Mouse (Mus musculus) liver, embryonic 11.5 days (tissue): ENCODE data around the gene Pate2. TPM values are rescaled to one million over a fixed set of nuclear protein-coding genes. Genes with fewer than 3 reads are reported as not detected.

ENCODE experiments used
- ATAC-seq: fragments of 200-750 bp; cut with Nextera tagmentation; replicated peaks from 2 replicates; pipeline ENCODE4 v1.8.0; 2017; ENCODE audit warnings: moderate number of reproducible peaks, mild to moderate bottlenecking, moderate TSS enrichment, moderate library complexity; ENCODE audit not compliant: low FRiP score
- DNase-seq: peaks from one replicate; pipeline ENCODE4 v3.0.0-alpha.2; 2017; ENCODE audit warnings: low spot score
- H3K27ac ChIP-seq: fragments of 300-500 bp; sonication (generic); 2 replicates; pipeline ENCODE4 v1.5.1; 2014; ENCODE audit warnings: mild to moderate bottlenecking, low read depth, low read length, control low read depth
- H3K27me3 ChIP-seq: fragments of 300-500 bp; sonication (generic); replicated peaks from 2 replicates; pipeline ENCODE4 v1.6.1; 2014; ENCODE audit warnings: low read length, mixed read lengths; ENCODE audit not compliant: control insufficient read depth, insufficient read depth
- H3K36me3 ChIP-seq: fragments of 300-500 bp; sonication (generic); 2 replicates; pipeline ENCODE4 v1.6.1; 2014; ENCODE audit warnings: mild to moderate bottlenecking, low read length, moderate library complexity, mixed read lengths; ENCODE audit not compliant: control insufficient read depth, insufficient read depth
- H3K4me1 ChIP-seq: fragments of 300-500 bp; sonication (generic); replicated peaks from 2 replicates; pipeline ENCODE4 v1.6.1; 2014; ENCODE audit warnings: low read length, mixed read lengths; ENCODE audit not compliant: control insufficient read depth, insufficient read depth
- H3K4me2 ChIP-seq: fragments of 300-500 bp; sonication (generic); 2 replicates; pipeline ENCODE4 v1.6.1; 2014; ENCODE audit warnings: mild to moderate bottlenecking, control low read depth, moderate library complexity
- H3K4me3 ChIP-seq: fragments of 300-500 bp; sonication (generic); 2 replicates; pipeline ENCODE4 v1.5.1; 2014; ENCODE audit warnings: low read depth, low read length, control low read depth
- H3K9ac ChIP-seq: fragments of 300-500 bp; sonication (generic); 2 replicates; pipeline ENCODE4 v1.6.1; 2014; ENCODE audit warnings: low read depth, low read length, control low read depth
- H3K9me3 ChIP-seq: fragments of 300-500 bp; sonication (generic); 2 replicates; pipeline ENCODE4 v1.6.1; 2016; ENCODE audit warnings: low read length, inconsistent platforms, mixed read lengths; ENCODE audit not compliant: control insufficient read depth
- WGBS: fragments of 180-500 bp; shearing (Covaris S2); extraction: QIAGEN DNeasy Blood & Tissue Kit; methylation state at CpG from one replicate; pipeline ENCODE4 v1.1.7; 2014; 5-methylcytosine and 5-hydroxymethylcytosine counted together
- polyA plus RNA-seq: library from polyadenylated mRNA; unstranded; fragments of >200 nt; fragmentation: Nextera tagmentation; extraction: Ambion mirVana; gene quantifications from 2 replicates; pipeline ENCODE4 v1.2.1, GENCODE M21; 2014

Pate2 gene
- polyA plus RNA-seq, 1 experiment from 2014 or later = 0.16 TPM

DNA sequence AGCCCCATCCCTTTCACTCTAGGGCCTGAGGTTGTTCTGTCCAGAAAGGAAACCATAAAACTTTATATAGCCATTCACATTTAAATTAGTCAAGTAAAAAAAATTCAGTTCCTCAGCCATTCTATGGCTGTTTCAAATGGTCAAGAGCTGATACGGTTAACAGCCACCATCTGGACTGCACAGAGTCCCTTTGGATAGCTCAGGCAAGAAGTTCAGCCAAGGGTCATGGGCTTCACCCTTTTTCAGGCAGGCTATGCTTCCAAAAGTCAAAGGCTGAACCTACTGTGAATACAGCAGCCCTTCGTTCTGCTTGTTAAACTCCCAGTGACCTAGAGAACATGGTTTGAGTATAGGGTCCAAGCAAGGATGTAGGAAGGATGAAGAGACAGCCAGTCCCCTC lies 25.4 kb upstream of the Pate2 start:
- no peak overlapping the region for H3K27ac ChIP-seq
- DNase-seq = no peak
- H3K4me3 ChIP-seq = no peak overlapping the region
- WGBS = 70% methylated on average over 2 of the region's 2 CpGs
- no peaks in the 10 kb centered on the region for H3K9me3 ChIP-seq
- H3K9ac ChIP-seq = no peak overlapping the region
- no peak overlapping the region for H3K4me2 ChIP-seq
- no peaks in the 10 kb centered on the region; the same call in 1 of the 2 replicates for H3K27me3 ChIP-seq
- no peak for ATAC-seq
- 0 out of 2 replicates have a peak, but pooled peaks cover 2% of the 10 kb centered on the region for H3K4me1 ChIP-seq
- no peaks in the 10 kb centered on the region for H3K36me3 ChIP-seq

- WGBS = 68% methylated on average over 12 of the region's 12 CpGs
- H3K9me3 ChIP-seq = no peaks in the 10 kb centered on the region
- H3K9ac ChIP-seq = no peak overlapping the region
- H3K27ac ChIP-seq = no peak overlapping the region
- H3K4me2 ChIP-seq = no peak overlapping the region
- no peak for DNase-seq
- H3K4me3 ChIP-seq = no peak overlapping the region
- H3K27me3 ChIP-seq = no peaks in the 10 kb centered on the region; the same call in 1 of the 2 replicates
- 0 out of 2 replicates have a peak, but pooled peaks cover 2% of the 10 kb centered on the region for H3K4me1 ChIP-seq
- no peaks in the 10 kb centered on the region for H3K36me3 ChIP-seq
- no peak for ATAC-seq
Measured at GRCm38 (mm10) chr9:35545704-35546103, 24.4 kb upstream of the Pate2 start.

- 0 out of 2 replicates have a peak overlapping the region, but pooled peaks have one; percentile 4 for H3K4me2 ChIP-seq
- DNase-seq = no peak
Measured at GRCm38 (mm10) chr9:35546745-35547144, 23.3 kb upstream of the Pate2 start.

DNA sequence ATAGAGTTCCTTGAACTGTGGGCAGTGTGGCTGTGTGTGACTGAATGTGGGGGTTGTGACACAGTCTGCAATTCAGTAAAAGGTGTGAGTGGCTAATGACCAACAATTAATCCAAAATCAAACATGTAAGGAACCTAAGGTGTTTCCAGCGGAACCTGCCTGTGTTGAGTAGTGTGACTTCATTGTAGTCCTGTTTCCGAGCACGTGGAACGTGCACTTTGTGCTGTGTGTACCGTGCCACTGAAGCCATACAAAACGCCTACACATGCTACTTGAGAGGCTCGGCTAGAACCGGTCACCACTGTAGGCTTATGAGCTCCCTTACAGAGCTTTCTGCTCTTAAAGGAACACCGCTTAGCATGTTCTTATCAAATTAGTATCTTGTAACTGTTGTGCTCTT lies 21.6 kb upstream of the Pate2 start:
- 81% methylated on average over 9 of the region's 9 CpGs for WGBS

More at GRCm38 (mm10) chr9:35546745-35547144, 23.3 kb upstream of the Pate2 start:
- Histone ChIP-seq H3K9me3 (no peaks in the 10 kb centered on the region), H3K9ac (no peak overlapping the region), H3K27ac (no peak overlapping the region), H3K36me3 (no peaks in the 10 kb centered on the region), H3K27me3 (no peaks in the 10 kb centered on the region; the same call in 1 of the 2 replicates), H3K4me3 (no peak overlapping the region), H3K4me1 (0 out of 2 replicates have a peak, but pooled peaks cover 2% of the 10 kb centered on the region)
- WGBS = 40% methylated on average over 9 of the region's 9 CpGs
- ATAC-seq = no peak

DNA sequence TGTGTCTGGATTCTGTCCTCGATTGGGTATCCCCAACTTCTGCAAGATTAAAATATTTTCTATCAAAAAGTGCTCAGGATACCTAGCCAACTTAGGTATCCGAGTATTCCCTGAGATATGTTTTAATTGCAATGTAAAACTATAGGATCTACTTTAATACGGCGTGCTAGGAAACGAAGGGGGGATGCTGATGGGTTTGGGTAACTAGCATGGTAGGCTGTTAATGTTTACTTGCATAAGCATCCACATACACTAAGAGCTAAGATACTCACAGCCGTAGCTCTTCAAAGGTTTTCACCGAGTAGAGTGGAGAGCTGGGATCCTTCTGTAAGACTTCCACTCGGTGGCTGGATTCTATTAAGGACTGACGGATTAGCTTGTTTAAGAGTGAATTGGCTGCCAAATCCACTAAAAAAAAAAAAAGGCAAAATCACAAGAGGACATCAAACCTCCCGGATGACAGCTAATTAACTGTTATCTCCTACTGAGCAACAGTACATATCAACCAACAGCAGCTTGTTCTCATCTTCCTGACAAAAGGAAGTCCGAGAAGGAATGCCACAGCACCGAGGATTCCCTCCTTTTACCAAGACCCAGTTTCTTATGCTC lies 13.5 kb upstream of the Pate2 start:
- DNase-seq (no peak), ATAC-seq (no peak)
- H3K27me3 ChIP-seq = peaks cover 26% of the 10 kb centered on the region
- H3K9me3 ChIP-seq = no peaks in the 10 kb centered on the region
- H3K36me3 ChIP-seq = peaks cover 6% of the 10 kb centered on the region
- H3K4me3 ChIP-seq = no peak overlapping the region
- H3K4me2 ChIP-seq = no peak overlapping the region
- H3K9ac ChIP-seq = no peak overlapping the region
- no peak overlapping the region for H3K27ac ChIP-seq
- 46% methylated on average over 12 of the region's 12 CpGs for WGBS
- H3K4me1 ChIP-seq = peaks cover 5% of the 10 kb centered on the region; the same call in 1 of the 2 replicates

More for the DNA sequence above, 21.6 kb upstream of the Pate2 start:
- no peak for ATAC-seq
- H3K9me3 ChIP-seq = no peaks in the 10 kb centered on the region
- no peak overlapping the region for H3K27ac ChIP-seq
- no peak for DNase-seq
- H3K36me3 ChIP-seq = no peaks in the 10 kb centered on the region
- H3K27me3 ChIP-seq = no peaks in the 10 kb centered on the region
- H3K4me1 ChIP-seq = 0 out of 2 replicates have a peak, but pooled peaks cover 2% of the 10 kb centered on the region
- H3K4me3 ChIP-seq = no peak overlapping the region
- H3K9ac ChIP-seq = no peak overlapping the region
- H3K4me2 ChIP-seq = no peak overlapping the region

DNA sequence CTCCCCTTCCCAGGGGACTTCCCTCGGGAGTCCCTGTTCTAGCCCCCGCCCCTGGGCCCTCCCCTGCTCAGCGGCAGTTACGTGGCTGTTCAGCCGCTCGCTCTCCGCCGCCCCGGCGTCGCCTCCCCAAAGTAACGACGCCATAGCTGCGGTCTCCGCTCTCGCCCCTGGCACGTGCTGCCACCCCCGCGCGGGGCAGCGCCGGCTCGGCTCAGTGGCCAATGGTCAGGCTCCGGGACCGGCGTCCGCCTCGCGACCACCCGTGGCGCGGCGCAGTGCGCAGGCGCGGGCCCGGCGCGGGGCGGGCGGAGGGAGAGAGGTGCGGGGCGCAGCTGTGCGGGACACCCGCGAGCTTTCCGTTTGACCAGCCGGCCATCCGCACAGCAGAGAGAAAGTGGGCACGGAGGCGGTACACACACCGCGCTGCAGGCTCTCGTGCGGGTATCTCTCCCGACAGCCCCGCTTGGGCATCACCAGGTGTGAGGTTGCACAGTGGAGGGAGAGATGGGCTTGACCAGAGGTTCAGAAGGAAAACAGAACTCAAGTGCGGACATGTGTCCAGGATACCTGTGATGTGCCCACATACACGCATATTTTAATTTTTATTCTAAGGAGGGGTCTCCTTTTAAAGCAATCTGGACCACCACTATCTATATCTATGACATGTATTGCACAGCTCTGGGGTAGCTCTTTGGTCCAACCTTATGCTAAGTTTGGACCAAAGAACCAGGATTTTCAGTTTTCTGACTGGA lies 11.7 kb upstream of the Pate2 start, which contains the start of the genes Ddx25 and Pus3:
TSS of gene Ddx25 (minus strand) at position 272 of the 752 bp plus-strand sequence.
TSS of gene Pus3 (plus strand) at position 339 of the 752 bp plus-strand sequence.
- ATAC-seq (peak; percentile 49), DNase-seq (peak; percentile 53)
- Histone ChIP-seq H3K27me3 (peaks cover 26% of the 10 kb centered on the region), H3K9me3 (no peaks in the 10 kb centered on the region), H3K4me2 (peak within 1 kb of the TSS; percentile 75), H3K4me1 (peaks cover 5% of the 10 kb centered on the region; the same call in 1 of the 2 replicates), H3K36me3 (peaks cover 9% of the 10 kb centered on the region), H3K4me3 (peak within 1 kb of the TSS; percentile 77), H3K9ac (peak within 1 kb of the TSS; percentile 80), H3K27ac (peak within 1 kb of the TSS; percentile 58; the same call in 1 of the 2 replicates)
- WGBS = 1% methylated on average over 58 of the region's 59 CpGs

DNA sequence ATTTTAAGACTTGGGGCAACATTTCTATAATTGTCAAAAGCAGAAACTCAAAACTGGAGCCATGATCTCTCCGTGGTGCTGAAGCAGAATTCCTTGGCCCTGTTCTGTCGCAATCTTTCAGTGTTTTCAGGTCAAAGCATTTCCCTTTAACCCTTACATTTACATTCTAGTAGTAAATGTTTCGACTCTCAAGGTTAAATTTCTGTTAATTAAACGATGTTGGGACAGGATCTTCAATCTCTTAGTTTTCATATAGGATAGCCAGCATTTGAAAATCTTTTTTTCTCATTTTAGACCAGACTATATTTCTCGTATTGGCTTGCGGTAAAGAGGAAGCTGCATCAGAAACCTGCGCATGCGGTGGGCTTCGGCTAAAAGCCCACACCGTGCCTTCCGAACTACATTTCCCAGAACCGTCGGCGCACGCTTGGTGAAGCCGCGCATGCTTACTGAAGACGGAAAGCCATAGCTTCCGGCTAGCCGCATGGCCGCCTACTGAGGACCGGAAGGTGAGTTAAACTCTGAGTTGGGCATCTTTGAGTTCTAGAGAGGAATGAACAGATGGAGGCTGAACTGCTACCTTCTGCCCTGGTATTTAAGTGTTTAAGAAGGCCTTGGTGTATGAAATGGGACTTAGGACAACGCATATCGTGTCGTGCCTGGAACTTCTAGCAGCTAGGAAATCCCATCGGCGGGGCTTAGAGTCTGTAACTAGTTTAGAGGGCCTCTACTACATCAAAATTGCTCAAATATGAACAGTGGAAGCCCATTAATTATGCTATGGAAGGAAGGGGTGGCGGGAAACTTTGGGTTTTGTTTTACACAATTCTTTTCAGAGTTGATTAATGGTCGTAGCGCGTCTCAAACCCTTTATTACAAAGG lies 10.8 kb upstream of the Pate2 start:
- H3K4me2 ChIP-seq = peak overlapping the region; percentile 75
- peak overlapping the region; percentile 80 for H3K9ac ChIP-seq
- peaks cover 5% of the 10 kb centered on the region; the same call in 1 of the 2 replicates for H3K4me1 ChIP-seq
- peak overlapping the region; percentile 58; the same call in 1 of the 2 replicates for H3K27ac ChIP-seq
- ATAC-seq (peak; percentile 89), DNase-seq (peak; percentile 79)
- H3K36me3 ChIP-seq = peaks cover 9% of the 10 kb centered on the region
- peaks cover 26% of the 10 kb centered on the region for H3K27me3 ChIP-seq
- H3K4me3 ChIP-seq = peak overlapping the region; percentile 77
- H3K9me3 ChIP-seq = no peaks in the 10 kb centered on the region
- WGBS = 2% methylated on average over 31 of the region's 31 CpGs

GRCm38 (mm10) chr9:35561076-35561475 lies 9.0 kb upstream of the Pate2 start:
- Histone ChIP-seq H3K4me1 (peaks cover 5% of the 10 kb centered on the region; the same call in 1 of the 2 replicates), H3K4me2 (no peak overlapping the region), H3K9ac (no peak overlapping the region), H3K27me3 (peaks cover 20% of the 10 kb centered on the region), H3K4me3 (no peak overlapping the region), H3K9me3 (no peaks in the 10 kb centered on the region), H3K36me3 (peaks cover 16% of the 10 kb centered on the region), H3K27ac (no peak overlapping the region)
- DNase-seq = no peak
- ATAC-seq = no peak
- 92% methylated on average over 11 of the region's 11 CpGs for WGBS
